Mouse (Mus musculus): ENCODE measurements around the gene Ubtd1.

DNA sequence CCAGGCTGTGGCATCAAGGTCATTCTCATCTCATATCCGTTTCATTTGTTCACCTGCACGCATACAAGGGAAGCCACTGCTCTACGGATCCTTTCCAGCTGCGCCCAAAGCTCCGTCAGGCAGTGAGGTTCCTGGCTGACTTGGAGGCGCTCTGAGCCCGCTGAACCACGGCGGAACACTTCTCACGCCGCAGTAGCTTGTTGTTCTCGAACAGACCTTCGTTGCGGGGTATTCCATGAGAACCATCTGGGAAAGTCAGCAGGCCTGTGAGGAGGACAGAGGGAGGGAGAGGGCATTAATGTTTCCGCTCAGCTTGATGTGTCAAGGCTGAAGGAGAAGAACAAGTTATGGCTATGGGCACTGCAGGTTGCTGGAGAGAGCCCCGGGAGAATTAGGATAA lies 94.4 kb downstream of the Ubtd1 start:
- TF ChIP-seq CHD2 (IDR thresholded peaks at IDR 0.05; ENCODE audit: low read length), result no peak
- no peak for TF ChIP-seq RAD21 (IDR thresholded peaks at IDR 0.05; ENCODE audit: low read depth, low read length)
- no peak for TF ChIP-seq CTCF (conservative IDR thresholded peaks at IDR 0.05 in 1 of 2, IDR thresholded peaks at IDR 0.05 in 1 of 2; ENCODE audit: low read depth in 2 of 2, low read length in 2 of 2)
- no peak for TF ChIP-seq POLR2AphosphoS2 (IDR thresholded peaks at IDR 0.05; ENCODE audit: low read depth, low read length)
- no peak for TF ChIP-seq ZC3H11A (IDR thresholded peaks at IDR 0.05; ENCODE audit: low read depth, low read length)
- no peak for TF ChIP-seq USF2 (conservative IDR thresholded peaks at IDR 0.05; ENCODE audit: low read depth, low read length)
- TF ChIP-seq MAZ (IDR thresholded peaks at IDR 0.05; ENCODE audit: low read depth, low read length), result no peak
- TF ChIP-seq NELFE (IDR thresholded peaks at IDR 0.05; ENCODE audit: low read depth, low read length), result no peak
- TF ChIP-seq JUN (IDR thresholded peaks at IDR 0.05; ENCODE audit: insufficient read depth, low read depth, low read length), result no peak
- TF ChIP-seq MYC (IDR thresholded peaks at IDR 0.05; ENCODE audit: low read depth, low read length), result no peak

All from CH12.LX (cell line).